Mouse (Mus musculus): ENCODE results near the gene Hsdl2.

DNA sequence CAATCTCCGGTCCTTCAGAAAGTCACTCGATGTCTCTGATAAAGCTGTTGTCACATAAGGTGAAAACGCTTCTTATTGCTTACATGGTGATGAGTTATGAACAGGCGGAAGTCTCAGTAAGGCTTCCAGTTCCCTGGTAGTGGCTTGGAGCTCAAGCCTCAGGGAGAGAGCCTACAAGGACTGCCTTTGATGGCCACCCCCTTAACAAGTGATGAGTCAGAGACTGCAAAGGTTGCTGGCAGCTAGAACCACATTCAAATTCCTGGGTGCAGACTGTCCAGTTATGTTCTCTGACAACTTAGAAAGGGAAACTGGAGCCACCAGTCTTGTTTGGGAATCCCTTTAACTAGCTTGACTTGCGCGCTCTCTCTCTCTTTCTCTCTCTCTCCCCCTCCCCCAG, 21.2 kb upstream of the Hsdl2 start:
- TF ChIP-seq CTCF (IDR thresholded peaks at IDR 0.05; ENCODE audit: borderline replicate concordance, insufficient read depth, low read length) (no peak), POLR2A (IDR thresholded peaks at IDR 0.05; ENCODE audit: low read depth, low read length) (no peak)

All from embryonic fibroblast, embryonic 13.5 days (primary cell).